Mouse (Mus musculus): ENCODE measurements around the gene Hcfc1r1.

DNA sequence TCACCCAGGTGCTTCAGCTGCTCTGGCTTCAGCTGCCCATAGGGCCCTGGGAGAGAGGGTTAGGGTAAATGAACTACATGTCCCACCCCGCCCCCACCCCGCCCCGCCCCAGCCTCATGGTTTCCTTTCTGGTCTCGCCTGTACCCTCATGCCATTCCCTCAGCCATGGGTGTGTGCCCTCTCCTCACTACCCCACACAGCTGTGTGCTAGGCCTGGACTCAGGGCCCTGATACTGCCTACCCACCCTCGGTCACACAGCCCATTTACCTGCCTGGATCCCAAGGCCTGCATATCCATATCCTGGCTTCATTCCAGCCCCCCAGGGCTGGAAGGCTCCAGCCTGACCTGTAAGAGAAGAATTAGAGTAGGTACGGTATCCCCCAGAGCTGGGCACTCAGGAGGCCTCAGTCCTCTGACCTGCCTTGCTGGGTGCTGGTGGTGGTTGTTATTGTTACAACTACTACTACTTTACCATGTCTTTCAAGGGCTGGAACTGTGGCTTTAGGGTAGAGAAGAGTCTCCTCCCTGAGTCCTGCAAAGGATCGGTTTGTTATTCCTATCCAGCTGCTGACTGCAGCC is 32.2 kb downstream of the Hcfc1r1 start:
- no peak for TF ChIP-seq CTCF (IDR thresholded peaks at IDR 0.05)
- no peak for TF ChIP-seq EP300 (IDR thresholded peaks at IDR 0.05)

Measured in lung, postnatal 0 days (tissue).